Mouse (Mus musculus) ES-E14 (cell line): Measurements from ENCODE around the gene Rmnd5b.

ENCODE experiments used
- HCFC1 ChIP-seq: IDR thresholded peaks from 2 replicates; pipeline ENCODE4 v1.6.1; 2012; ENCODE audit warnings: low read length, inconsistent platforms, borderline replicate concordance; ENCODE audit not compliant: insufficient read depth
- MAFK ChIP-seq: IDR thresholded peaks from 2 replicates; pipeline ENCODE4 v1.6.1; 2014; ENCODE audit warnings: mild to moderate bottlenecking, low read depth, low read length, inconsistent platforms; ENCODE audit not compliant: insufficient read depth
- ZC3H11A ChIP-seq: IDR thresholded peaks from 2 replicates; pipeline ENCODE4 v1.6.1; 2012; ENCODE audit warnings: low read depth, mild to moderate bottlenecking, inconsistent platforms, low read length, borderline replicate concordance

DNA sequence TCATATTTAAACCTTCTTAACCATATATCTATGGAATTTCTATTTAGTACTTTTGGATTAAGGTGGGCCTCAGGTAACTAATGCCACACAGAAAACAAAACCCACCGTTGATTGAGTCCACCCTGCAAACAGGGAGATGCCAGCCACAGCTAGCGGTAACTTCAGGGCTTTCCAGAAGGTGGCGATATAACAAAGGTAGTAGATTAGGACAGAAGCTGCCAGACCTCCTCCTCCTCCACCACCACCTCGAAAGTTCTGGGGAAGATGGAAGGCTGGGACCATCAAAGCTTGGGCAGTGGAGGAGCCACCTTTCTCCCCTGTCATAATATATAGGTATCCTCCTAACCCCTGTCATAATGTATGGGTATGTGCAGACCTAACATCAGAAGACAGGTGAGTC, 18.0 kb downstream of the Rmnd5b start:
- TF ChIP-seq HCFC1 (no peak), ZC3H11A (peak; percentile 72; the same call in 1 of the 2 replicates), MAFK (no peak)
